Mouse (Mus musculus) midbrain, embryonic 15.5 days (tissue): ENCODE results near the gene Caskin2. TPM values are rescaled to one million over a fixed set of nuclear protein-coding genes. Genes with fewer than 3 reads are reported as not detected.

ENCODE experiments used
- ATAC-seq: fragments of 200-750 bp; cut with Nextera tagmentation; replicated peaks from 2 replicates; pipeline ENCODE4 v1.8.0; 2017; ENCODE audit warnings: moderate TSS enrichment
- H3K27ac ChIP-seq: fragments of 300-500 bp; sonication (generic); 2 replicates; pipeline ENCODE4 v1.5.1; 2015; ENCODE audit warnings: mild to moderate bottlenecking, inconsistent platforms
- H3K27me3 ChIP-seq: fragments of 300-500 bp; sonication (generic); replicated peaks from 2 replicates; pipeline ENCODE4 v1.6.1; 2015; ENCODE audit warnings: inconsistent platforms
- H3K36me3 ChIP-seq: fragments of 300-500 bp; sonication (generic); replicated peaks from 2 replicates; pipeline ENCODE4 v1.6.1; 2015; ENCODE audit warnings: inconsistent platforms
- H3K4me1 ChIP-seq: fragments of 300-500 bp; sonication (generic); 2 replicates; pipeline ENCODE4 v1.6.1; 2015; ENCODE audit warnings: inconsistent platforms
- H3K4me2 ChIP-seq: fragments of 300-500 bp; sonication (generic); 2 replicates; pipeline ENCODE4 v1.6.1; 2015; ENCODE audit warnings: inconsistent platforms, mild to moderate bottlenecking, moderate library complexity
- H3K4me3 ChIP-seq: fragments of 300-500 bp; sonication (generic); 2 replicates; pipeline ENCODE4 v1.5.1; 2015; ENCODE audit warnings: mild to moderate bottlenecking, inconsistent platforms
- H3K9ac ChIP-seq: fragments of 300-500 bp; sonication (generic); 2 replicates; pipeline ENCODE4 v1.6.1; 2015; ENCODE audit warnings: mild to moderate bottlenecking, inconsistent platforms
- H3K9me3 ChIP-seq: fragments of 300-500 bp; sonication (generic); 2 replicates; pipeline ENCODE4 v1.6.1; 2016; ENCODE audit warnings: inconsistent platforms
- WGBS: fragments of 180-500 bp; shearing (Covaris S2); methylation state at CpG from one replicate; pipeline ENCODE4 v1.1.7; 2015; ENCODE audit warnings: mixed read lengths; 5-methylcytosine and 5-hydroxymethylcytosine counted together
- polyA plus RNA-seq: library from polyadenylated mRNA; unstranded; fragments of >200 nt; fragmentation: Nextera tagmentation; extraction: Ambion mirVana; gene quantifications from 2 replicates; pipeline ENCODE4 v1.2.1, GENCODE M21; 2015

Gene Caskin2
- polyA plus RNA-seq, 1 experiment from 2014 or later, result 9.4 TPM

GRCm38 (mm10) chr11:115841044-115841443 is 27.6 kb upstream of the Caskin2 start:
- Histone ChIP-seq H3K4me2 (no peak overlapping the region), H3K36me3 (no peaks in the 10 kb centered on the region), H3K27ac (no peak overlapping the region), H3K27me3 (no peaks in the 10 kb centered on the region), H3K9ac (no peak overlapping the region), H3K9me3 (no peaks in the 10 kb centered on the region), H3K4me3 (no peak overlapping the region), H3K4me1 (no peaks in the 10 kb centered on the region)
- WGBS, result 87% methylated on average over 6 of the region's 6 CpGs
- ATAC-seq, result no peak

DNA sequence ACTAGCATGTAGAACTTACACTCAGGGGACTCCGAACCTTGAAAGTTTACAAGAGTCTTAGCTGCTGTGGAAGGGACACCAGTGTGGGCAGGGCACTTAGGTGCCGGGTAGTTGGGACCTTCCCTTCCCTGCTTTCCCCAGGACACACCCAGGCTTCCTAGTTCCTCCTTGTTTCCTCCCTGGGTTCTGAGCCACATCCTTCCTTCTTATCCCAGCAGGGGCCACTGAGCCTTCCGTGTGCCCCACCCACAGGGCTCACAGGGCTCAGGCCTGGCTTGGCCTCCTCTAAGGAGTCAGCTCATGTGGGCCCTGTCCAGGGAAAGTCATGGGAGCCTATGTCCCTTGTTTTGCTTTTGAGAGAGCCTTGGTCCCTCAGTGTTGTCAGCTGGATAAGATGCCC is 26.3 kb upstream of the Caskin2 start:
- H3K4me1 ChIP-seq, result no peaks in the 10 kb centered on the region
- H3K9ac ChIP-seq, result no peak overlapping the region
- ATAC-seq, result no peak
- no peaks in the 10 kb centered on the region for H3K36me3 ChIP-seq
- 61% methylated on average over 3 of the region's 3 CpGs for WGBS
- H3K27ac ChIP-seq, result no peak overlapping the region
- no peak overlapping the region for H3K4me2 ChIP-seq
- no peaks in the 10 kb centered on the region for H3K27me3 ChIP-seq
- no peak overlapping the region for H3K4me3 ChIP-seq
- no peaks in the 10 kb centered on the region for H3K9me3 ChIP-seq

GRCm38 (mm10) chr11:115838895-115839311 is 25.5 kb upstream of the Caskin2 start:
- Histone ChIP-seq H3K9me3 (no peaks in the 10 kb centered on the region), H3K9ac (no peak overlapping the region), H3K4me2 (no peak overlapping the region), H3K4me3 (no peak overlapping the region), H3K27ac (no peak overlapping the region), H3K4me1 (no peaks in the 10 kb centered on the region), H3K27me3 (no peaks in the 10 kb centered on the region), H3K36me3 (no peaks in the 10 kb centered on the region)
- no peak for ATAC-seq
- 55% methylated on average over 4 of the region's 4 CpGs for WGBS

DNA sequence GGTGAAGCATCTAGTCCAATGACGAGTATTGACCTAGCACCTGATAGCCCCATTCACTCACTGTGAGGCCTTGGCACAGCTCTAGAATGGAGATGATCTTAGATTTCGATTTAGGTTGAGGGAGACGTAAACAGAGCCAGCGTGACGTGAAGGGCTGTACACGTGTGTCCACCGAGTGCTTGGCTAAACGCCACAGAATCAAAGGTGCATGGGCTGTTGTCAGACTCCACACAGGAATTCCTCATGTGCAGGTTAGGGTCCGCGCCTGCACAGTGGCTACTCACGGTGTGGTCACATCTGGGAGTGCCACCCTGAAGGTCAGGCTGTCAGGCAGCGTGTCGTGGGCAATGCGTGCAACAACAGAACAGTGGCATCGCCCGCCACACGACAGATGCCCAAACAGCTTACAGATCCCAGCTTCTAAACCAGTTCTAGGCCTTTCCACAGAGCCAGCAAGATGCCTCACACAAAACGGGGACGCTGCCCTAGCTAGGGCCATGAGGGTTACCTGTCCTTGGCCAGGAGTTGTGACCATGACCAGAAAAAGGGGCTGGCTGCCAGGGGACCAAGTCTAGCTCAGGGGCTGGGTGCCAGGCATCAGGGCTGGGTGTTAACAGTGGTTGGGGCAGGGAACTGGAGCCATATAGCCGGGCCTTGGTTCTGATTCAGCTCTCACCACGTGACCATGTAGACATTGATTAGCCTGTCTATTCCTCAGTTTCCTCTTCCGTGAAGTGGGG is 24.3 kb upstream of the Caskin2 start:
- no peaks in the 10 kb centered on the region for H3K4me1 ChIP-seq
- no peak overlapping the region for H3K4me3 ChIP-seq
- H3K27me3 ChIP-seq, result 0 out of 2 replicates have a peak, but pooled peaks cover 2% of the 10 kb centered on the region
- no peaks in the 10 kb centered on the region for H3K9me3 ChIP-seq
- H3K36me3 ChIP-seq, result no peaks in the 10 kb centered on the region
- no peak overlapping the region for H3K4me2 ChIP-seq
- no peak overlapping the region for H3K27ac ChIP-seq
- no peak for ATAC-seq
- 93% methylated on average over 22 of the region's 22 CpGs for WGBS
- no peak overlapping the region for H3K9ac ChIP-seq

DNA sequence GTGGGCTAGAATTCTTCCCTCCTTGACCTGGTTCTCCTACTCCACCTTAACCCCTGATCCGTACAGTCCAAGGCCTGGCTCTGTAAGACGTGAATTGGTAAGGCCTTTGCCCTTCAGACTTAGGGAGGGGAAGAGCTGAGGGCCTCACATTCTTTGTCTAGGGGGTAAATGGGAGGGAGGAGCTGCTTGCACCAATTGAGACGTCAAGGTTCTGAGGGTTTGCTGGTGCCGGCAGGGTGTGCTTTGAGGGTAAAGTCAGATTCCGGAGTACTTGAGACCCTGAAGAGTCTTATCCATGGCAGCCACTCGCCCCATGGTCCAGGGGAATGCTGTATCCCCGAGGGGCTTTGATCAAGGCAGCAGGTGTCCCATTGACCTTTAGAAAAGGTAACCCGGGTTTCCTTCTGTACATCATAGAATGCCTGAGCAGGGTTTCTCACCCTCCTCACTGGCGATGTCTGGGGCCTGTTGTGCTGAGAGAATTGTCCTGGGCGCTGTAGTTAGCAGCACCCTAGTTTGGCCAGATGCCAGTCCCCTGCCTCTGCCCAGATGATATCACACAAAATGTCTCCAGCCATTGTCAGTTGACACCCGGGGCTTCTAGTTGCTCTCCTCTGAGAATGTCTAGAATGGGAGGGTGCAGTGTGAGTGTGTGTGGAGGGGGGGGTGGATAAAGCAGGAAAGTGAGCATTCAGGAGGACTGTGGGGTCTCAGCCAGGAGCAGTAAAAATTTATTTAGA is 23.4 kb upstream of the Caskin2 start:
- Histone ChIP-seq H3K9ac (no peak overlapping the region), H3K9me3 (no peaks in the 10 kb centered on the region), H3K4me1 (no peaks in the 10 kb centered on the region), H3K27me3 (0 out of 2 replicates have a peak, but pooled peaks cover 2% of the 10 kb centered on the region), H3K36me3 (no peaks in the 10 kb centered on the region), H3K4me2 (no peak overlapping the region), H3K27ac (no peak overlapping the region), H3K4me3 (no peak overlapping the region)
- 26% methylated on average over 11 of the region's 11 CpGs for WGBS
- ATAC-seq, result no peak

- Histone ChIP-seq H3K4me1 (no peaks in the 10 kb centered on the region), H3K4me2 (no peak overlapping the region), H3K9ac (no peak overlapping the region), H3K9me3 (no peaks in the 10 kb centered on the region), H3K36me3 (no peaks in the 10 kb centered on the region), H3K27me3 (peaks cover 12% of the 10 kb centered on the region), H3K27ac (no peak overlapping the region), H3K4me3 (no peak overlapping the region)
- WGBS, result 80% methylated on average over 6 of the region's 6 CpGs
- ATAC-seq, result no peak
These were observed 20.6 kb upstream of the Caskin2 start for GRCm38 (mm10) chr11:115834033-115834432.

DNA sequence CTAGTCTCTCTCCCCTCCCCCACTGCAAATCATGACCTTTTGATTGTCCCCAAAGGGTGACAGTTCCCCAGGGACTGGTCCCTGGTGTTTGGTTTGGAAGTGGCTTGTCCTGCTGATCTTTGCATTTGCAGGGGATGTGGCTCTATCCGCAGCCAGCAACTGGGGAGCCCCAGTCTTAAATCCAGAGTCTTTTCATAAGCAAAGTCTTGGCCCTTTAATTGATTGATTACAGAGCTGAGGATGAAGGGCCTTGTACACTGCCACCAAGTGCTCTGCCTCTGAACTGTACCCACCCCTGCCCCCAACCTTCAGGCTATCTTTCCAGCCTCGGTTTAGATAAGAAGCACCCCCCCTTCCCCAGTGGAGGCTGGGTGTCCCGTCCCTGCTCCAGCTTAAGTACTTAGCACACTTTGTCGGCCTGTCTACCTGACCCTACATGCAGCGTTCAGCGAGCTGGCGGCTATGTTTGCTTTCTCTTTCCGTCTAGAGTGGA is 19.6 kb upstream of the Caskin2 start:
- WGBS, result 21% methylated on average over 8 of the region's 8 CpGs
- Histone ChIP-seq H3K4me3 (no peak overlapping the region), H3K4me1 (no peaks in the 10 kb centered on the region), H3K27me3 (peaks cover 12% of the 10 kb centered on the region), H3K9ac (no peak overlapping the region), H3K9me3 (no peaks in the 10 kb centered on the region), H3K27ac (no peak overlapping the region), H3K4me2 (no peak overlapping the region), H3K36me3 (no peaks in the 10 kb centered on the region)
- no peak for ATAC-seq

- Histone ChIP-seq H3K4me2 (no peak overlapping the region), H3K36me3 (no peaks in the 10 kb centered on the region), H3K27ac (no peak overlapping the region), H3K4me1 (no peaks in the 10 kb centered on the region), H3K4me3 (no peak overlapping the region), H3K27me3 (peaks cover 17% of the 10 kb centered on the region), H3K9ac (no peak overlapping the region), H3K9me3 (no peaks in the 10 kb centered on the region)
- no peak for ATAC-seq
- WGBS, result 20% methylated on average over 8 of the region's 8 CpGs
These were observed 19.1 kb upstream of the Caskin2 start for GRCm38 (mm10) chr11:115832523-115832922.

DNA sequence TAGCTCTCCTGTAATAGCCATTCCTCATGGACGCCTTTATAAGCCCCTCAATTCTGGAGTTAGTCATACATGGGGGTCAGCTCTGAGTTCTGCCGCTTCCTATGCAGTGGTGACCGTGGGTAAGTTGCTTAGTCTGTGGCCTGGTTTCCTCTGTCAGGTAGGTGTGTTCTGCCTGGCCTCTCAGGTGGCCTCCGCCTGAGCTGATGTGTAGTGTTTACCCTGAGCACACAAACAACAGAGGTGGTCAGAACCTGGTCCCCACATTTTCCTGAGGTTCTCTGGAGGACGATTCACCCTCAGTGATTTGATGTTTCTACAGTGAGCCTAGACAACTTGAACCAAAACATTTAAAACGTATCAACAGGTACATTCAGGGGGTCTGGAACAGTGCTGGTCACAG is 18.6 kb upstream of the Caskin2 start:
- Histone ChIP-seq H3K4me3 (no peak overlapping the region), H3K9me3 (no peaks in the 10 kb centered on the region), H3K27ac (no peak overlapping the region), H3K4me1 (no peaks in the 10 kb centered on the region), H3K9ac (no peak overlapping the region), H3K36me3 (no peaks in the 10 kb centered on the region), H3K4me2 (no peak overlapping the region), H3K27me3 (peaks cover 21% of the 10 kb centered on the region)
- 69% methylated on average over 6 of the region's 6 CpGs for WGBS
- ATAC-seq, result no peak

- no peak overlapping the region for H3K4me3 ChIP-seq
- H3K4me1 ChIP-seq, result no peaks in the 10 kb centered on the region
- H3K36me3 ChIP-seq, result no peaks in the 10 kb centered on the region
- no peak overlapping the region for H3K9ac ChIP-seq
- no peak overlapping the region for H3K4me2 ChIP-seq
- no peak overlapping the region for H3K27ac ChIP-seq
- WGBS, result 54% methylated on average over 3 of the region's 3 CpGs
- H3K27me3 ChIP-seq, result peaks cover 27% of the 10 kb centered on the region
- no peaks in the 10 kb centered on the region for H3K9me3 ChIP-seq
- ATAC-seq, result no peak
These were observed 18.1 kb upstream of the Caskin2 start for GRCm38 (mm10) chr11:115831518-115831917.

DNA sequence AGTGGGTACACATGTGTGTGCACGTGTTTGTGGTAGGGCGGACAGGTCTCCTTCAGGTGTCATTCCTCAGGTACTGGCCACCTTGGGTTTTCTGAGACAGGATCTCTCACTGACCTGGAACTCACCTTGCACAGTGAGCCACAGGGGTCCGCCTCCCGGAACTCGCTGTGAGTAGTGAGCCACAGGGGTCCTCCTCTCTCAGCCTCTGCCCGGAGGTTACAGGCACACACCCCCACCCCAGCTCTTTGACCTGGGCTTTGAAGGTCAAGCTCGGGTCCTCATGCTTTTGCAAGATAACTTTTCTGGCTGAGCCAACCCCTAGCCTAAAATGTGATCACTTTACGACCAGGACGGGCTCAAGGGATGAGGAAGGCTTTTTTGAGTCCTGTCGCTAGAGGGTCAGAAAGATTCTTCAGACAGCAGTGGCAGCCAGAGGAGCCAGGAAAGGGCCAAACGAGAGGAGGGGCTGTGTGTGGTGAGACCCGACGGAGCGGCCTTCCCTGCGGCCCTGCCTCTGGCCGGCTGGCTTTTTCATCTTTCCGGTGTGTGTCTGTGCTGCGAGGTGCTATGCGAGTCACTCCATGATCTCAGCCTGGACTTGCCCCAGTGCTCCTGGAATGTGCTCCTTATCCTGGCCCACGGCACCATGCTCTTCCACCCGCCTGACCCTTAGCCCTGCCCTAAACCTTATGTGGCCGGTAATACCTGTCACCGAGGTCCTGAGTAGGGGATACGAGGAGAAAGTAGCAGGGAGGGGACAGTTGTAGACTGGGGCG is 17.3 kb upstream of the Caskin2 start:
- Histone ChIP-seq H3K27me3 (peaks cover 34% of the 10 kb centered on the region), H3K4me1 (no peaks in the 10 kb centered on the region), H3K27ac (no peak overlapping the region), H3K9me3 (no peaks in the 10 kb centered on the region), H3K4me2 (no peak overlapping the region), H3K36me3 (no peaks in the 10 kb centered on the region), H3K4me3 (no peak overlapping the region), H3K9ac (no peak overlapping the region)
- no peak for ATAC-seq
- WGBS, result 25% methylated on average over 25 of the region's 25 CpGs

DNA sequence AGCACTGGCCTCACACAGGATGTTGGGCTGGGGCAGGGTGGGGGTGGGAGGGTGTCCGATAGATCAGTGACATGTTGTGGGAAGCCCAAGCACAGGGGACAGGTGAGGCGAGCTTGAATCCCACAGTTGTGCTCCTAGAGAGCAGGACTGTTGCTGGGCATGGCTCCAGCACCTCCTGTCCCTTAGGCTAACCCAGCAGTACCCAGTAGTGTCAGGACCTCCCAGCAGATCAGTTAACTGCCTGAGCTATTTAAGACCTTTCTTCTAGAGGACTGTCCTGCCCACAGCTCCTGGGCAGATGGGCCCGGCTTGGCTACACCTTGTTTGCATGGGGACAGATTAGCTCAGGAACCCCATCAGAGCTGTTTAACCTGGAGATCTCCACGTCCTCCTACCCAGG is 15.6 kb upstream of the Caskin2 start:
- peaks cover 8% of the 10 kb centered on the region for H3K4me1 ChIP-seq
- 68% methylated on average over 4 of the region's 4 CpGs for WGBS
- H3K27me3 ChIP-seq, result peaks cover 51% of the 10 kb centered on the region

More for the DNA sequence above, 15.6 kb upstream of the Caskin2 start:
- ATAC-seq, result no peak
- Histone ChIP-seq H3K4me2 (no peak overlapping the region), H3K9ac (no peak overlapping the region), H3K36me3 (no peaks in the 10 kb centered on the region), H3K4me3 (no peak overlapping the region), H3K27ac (no peak overlapping the region), H3K9me3 (no peaks in the 10 kb centered on the region)
